Mouse (Mus musculus) spleen, postnatal 4 days (tissue): ENCODE measurements around the gene Mrpl37.
A peak's percentile ranks its signal among the peaks of the same experiment; 100 is the strongest.
"Not testable (repeated sequence)": the region's sequence is repeated elsewhere in the genome, so short reads cannot be mapped to it uniquely, and the experiment has no call there.

Experiments used
- DNase-seq, 2 experiments: peaks; one replicate each; pipeline ENCODE4 v3.0.0; 2022; ENCODE audit warnings: low spot score in 2 of 2

Mrpl37 gene

DNA sequence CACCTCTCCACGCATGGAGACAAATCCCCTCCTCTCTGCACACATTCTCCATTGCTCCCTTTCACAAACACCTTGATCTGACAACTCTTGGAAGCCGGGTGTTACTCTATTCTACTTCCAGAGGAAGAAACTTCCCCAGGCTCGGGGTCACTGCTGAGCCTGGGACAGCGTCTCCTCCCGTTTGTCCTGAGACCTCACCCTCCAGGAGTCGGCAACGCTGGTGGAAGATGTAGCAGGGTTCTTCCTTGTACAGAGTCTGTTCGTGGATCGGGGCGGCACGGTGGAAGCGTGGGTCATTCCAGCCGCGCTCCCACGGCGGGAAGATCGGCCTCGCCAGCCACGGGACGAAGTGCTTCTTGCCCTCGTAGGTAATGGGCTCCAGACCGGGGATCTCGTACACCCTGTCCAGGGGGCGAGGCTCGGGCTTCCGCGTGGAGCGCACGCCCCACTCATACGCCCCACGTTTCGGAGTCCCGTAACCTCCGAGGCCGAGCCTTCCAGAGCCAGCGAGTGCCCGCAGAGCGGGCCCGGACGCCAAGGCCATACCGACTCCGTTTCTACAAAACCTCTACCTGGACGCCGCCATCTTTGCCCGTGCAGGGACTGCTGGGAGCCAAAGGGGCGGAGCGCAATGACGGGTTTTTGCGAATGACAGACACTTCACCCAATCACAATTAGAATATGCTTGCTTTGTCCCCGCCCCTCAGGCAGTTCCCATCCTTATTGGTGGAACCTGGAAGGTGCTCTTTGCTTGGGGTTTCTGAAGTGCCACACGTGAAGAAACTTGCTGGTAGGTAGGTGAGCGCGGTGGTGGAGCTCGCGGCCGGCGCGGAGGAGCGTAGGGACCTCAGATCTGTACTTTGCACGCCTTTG, at the start of gene Mrpl37, which contains the start of gene Cyb5rl:
TSS of gene Mrpl37 (minus strand) at position 617 of the 873 bp plus-strand sequence.
TSS of gene Cyb5rl (plus strand) at position 737 of the 873 bp plus-strand sequence.
- DNase-seq = peak; percentile 96 to 97

DNA sequence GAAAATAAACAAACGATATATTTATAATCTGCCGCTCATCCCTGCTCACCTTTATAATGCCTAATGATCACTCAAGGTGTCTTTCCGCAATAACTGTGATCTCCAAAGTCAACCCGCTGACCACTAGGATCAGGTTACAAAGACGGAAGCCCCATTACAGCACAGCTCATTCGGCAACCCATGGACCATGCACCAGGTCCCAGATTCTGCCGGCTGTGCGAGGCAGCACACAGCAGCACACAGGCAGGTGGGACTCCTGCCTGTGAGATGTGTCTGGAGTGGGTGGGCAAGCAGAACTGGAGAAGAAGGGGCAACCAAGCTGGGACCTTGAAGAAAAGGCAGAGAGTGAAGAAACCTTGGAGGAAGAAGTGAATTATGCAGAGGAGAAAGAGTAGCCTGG, 47.6 kb upstream of the Mrpl37 start:
- no peak for DNase-seq

DNA sequence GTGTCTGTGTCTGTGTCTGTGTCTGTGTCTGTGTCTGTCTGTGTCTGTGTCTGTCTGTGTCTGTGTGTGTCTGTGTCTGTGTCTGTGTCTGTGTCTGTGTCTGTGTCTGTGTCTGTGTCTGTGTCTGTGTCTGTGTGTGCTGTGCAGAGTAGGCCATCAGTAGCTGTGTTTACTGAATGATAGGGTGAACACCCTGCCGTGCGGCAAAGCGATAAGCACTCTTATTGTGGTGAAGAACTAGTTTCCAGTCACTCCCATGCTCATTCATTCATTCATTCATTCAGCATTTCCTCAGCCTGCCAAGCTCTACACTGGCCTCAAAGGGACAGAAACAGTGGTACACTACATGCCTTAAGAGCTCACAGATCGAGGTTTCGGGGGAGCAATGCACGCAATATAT, 42.5 kb upstream of the Mrpl37 start:
- not testable (repeated sequence) for DNase-seq

DNA sequence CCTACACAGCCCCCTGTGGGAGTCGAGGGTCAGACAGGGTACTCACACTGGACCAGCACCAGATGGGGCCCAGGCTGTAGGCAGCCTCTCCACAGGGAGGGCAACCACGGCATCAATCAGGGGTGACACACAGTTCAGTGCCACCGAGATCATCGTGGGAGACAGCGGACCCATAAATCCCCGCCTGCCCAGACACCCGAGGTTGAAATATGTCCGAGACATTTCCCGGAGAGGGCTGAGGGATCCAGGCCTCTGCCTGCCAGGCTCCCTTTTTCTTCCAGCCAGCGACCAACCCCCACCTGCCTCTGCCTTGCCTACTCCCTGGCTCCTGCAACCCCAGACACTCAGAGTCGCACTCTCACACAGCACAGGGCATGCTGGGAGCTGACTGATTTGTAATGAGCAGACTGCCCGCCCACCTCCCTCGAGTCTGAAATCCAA, 41.6 kb upstream of the Mrpl37 start:
- no peak for DNase-seq

DNA sequence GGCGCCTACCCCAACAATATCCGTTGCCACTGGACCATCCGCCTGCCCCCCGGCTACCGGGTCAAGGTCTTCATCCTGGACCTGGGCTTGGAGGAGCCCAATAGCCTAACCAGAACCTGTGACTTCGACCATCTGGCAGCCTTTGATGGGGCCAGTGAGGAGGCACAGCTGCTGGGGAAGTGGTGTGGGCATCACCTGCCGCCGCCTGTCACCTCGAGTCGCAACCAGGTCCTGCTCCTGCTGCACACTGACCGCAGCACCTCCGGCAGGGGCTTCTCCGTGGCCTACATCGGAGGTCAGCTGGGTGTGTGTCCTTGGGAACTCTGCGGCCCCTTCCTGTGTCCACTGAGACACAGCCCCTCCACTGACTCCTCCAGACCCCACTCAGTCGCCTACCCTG, 40.1 kb upstream of the Mrpl37 start:
- no peak for DNase-seq

DNA sequence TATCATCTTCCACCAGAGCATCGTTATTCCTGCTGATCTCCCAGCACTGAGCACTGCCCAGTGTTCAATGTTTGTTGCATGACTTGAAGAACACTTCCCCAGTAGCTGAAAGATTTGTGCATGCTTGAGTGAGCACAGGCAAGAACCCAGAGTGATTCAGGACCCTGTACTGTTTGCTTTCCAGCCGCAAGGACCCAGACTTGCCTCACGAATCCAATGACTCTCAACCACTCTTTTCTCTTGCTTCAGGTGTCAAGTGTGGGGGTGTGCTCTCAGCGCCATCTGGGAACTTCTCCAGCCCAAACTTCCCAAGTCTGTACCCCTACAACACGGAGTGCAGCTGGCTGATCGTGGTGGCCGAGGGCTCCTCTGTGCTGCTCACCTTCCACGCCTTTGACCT, 35.6 kb upstream of the Mrpl37 start:
- no peak for DNase-seq

DNA sequence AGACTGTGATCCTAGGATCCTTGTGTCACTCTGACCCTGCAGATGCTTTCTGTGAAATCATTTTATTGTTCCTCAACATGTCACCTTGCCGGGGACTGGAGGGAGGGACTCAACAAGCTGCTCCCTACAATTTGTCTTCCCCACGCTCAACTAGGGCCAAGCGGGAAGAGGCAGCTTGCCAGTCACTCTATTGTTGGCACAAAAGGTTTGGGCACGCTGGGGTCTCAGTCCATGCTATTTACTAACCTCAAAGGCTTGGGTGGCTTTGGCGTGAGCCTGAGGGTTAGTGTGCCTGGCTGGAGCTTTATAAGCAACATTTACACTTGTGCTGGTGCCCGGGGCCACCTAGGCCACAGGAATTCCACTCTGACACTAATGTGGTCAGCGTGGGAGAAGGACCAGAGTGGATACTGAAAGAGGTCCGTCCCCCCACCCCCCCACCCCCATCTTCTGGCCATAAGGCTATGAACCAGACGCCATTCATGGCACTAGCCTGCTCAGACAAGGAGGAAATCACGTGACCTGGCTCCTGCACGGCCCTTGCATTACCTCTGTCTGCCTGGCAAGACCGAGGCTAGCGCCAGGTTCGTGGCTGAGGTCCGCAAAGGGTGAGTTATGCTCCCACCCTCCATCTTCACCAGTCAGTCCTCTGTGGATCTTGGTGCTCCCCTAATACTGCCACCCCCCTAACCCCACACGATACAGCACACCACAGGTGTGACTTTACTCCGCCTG, 32.3 kb upstream of the Mrpl37 start:
- DNase-seq = no peak

DNA sequence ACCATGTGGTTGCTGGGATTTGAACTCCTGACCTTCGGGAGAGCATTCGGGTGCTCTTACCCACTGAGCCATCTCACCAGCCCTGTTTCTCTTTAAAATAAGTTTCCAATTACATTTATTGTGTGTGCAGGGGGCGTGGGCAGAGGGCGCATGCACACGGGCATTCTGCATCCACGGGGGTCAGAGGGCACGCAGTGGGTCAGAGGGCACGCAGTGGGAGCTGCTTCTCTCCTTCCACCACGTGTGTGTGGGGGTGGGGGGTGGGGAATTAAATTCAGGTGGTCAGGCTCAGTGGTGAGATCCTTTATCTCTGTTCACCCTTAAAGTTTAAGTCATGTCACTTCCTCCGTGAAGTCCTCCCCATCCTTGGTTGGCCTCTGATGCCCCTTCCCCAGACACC, 31.7 kb upstream of the Mrpl37 start:
- DNase-seq = no peak

DNA sequence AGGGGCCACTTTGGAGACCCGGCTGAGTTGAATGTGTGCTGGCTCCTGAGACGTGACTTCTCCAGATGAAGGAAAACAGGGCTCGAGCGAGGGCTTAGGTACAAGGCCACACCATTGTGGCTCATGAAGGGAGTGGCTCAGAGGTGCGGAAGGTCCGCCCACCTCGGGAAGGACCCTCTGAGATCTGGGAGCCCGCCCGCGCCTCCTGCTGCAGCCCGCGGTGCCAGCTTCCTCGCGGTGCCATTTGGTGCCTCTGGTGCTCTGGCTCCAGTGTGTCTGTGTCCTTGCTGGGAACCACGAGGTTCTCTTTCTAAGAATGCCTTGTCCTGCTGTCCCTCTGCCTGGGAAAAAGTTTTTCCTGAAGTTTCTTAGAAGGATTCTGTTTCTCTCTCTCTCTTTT, 31.2 kb upstream of the Mrpl37 start:
- DNase-seq = no peak

DNA sequence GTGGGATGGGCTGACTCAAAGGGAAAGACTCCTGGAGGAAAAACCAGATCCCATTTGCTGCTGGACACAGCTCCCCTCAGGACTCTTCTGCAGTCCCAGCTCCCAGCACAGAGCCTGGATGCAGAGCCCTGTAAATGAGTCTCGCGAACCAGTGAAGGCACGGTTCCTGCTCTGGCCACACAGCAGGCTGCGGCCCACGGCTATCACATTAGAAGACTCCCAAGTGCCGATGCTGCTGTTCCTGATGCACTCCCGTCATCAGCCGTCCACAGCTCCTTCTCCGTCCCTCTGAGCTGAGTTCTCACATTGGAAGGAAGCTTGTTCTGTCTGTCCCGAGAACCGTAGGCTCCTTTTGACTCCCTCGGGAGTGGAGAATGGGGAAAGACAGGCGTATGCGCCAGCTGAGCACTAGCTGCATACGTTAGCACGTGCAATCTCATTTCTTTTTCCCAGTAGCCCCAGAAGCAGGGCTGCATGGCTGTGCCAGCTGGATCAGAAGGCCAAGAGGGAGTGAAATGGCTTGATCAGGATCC, 30.2 kb upstream of the Mrpl37 start, which contains the start of gene Cdcp2:
TSS of gene Cdcp2 (plus strand) at position 51 of the 533 bp plus-strand sequence.
- no peak for DNase-seq

DNA sequence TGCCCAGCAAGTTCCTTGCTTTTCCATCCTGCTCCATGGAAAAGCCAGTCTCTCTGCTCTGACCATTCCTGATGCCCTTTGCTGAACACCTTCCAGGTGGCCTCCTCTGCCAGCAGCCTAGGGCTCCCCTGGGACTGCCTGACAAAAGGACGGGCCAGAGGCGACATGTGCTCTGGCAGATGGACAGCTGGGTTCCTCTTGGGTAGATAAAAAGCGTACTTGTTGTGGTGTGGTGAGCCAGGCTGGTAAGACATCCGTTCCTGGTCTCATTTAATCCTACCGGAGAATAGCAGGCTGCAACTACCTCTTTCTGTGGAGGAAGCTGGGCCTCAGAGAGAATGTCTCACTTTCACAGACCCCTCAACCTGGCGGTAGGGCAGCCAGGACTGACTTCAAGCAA, 29.4 kb upstream of the Mrpl37 start:
- no peak for DNase-seq

DNA sequence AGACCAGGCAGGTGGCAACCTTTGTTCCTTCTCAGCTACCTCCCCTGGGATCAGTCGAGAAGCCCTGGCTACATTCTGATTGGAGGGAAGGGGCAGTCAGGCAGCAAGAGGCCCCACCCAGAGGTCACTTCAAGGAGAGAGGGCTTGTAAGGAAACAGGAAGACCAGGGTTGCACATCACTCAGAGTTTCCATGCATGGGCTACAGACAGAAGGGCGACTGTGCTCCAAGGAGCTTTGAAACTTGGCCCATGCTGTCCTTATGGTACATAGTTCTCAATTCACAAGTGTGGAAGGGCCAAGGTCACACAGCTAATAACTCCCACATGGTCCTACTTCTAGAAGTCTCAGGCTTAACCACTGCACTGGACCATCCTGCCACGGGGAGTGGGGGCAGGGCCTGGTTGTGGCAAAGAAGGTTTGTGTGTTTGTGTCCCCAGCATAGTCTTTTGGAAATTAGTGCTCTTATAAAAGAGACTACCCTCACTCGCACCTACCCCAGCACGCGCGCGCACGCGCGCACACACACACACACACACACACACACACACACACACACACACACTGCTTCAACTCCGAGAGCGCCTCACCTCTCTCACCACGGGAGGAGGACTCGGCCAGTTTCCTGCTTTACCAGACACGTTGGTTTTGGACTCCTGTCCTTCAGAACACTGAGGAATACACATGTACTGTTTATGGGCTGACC, 28.0 kb upstream of the Mrpl37 start:
- DNase-seq = no peak

DNA sequence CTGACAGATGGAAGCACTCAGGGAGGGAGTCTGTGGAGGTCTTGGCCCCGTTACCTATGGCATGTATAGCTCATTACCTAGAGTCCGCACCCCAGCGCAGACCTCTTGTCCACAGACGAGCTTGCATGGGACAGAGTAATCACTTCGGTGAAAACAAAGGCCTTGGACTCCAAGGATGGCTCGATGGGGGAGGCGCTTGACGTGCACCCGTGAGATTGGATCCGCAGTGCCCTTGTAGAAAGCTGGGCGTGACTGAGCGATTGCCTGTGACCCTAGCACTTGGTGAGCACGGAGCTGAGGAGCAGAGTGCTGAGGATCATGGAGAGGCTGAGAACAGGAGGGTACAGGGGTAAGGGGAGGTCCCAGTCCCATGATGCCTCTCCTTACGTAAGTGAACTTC, 25.0 kb upstream of the Mrpl37 start:
- DNase-seq = no peak

DNA sequence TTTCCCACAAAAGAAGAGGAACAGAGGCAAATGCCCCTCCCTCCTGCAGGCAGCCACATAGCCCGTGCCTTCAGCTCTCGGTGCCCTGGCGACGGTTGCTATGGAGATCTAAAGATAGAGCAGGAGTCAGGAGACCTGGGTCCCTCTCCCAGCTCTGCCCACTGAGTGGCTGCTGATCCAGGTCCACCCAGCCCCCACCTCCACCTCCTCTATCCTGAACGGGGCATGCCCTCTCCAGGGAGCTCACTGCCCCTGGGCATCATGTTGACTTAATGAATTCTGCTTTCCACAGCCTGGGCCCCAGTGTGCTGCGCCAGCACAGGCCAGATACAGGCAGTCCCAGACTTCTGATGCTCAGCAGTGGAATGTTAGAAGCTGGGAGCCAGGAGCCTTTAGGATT, 18.2 kb upstream of the Mrpl37 start:
- DNase-seq = no peak

DNA sequence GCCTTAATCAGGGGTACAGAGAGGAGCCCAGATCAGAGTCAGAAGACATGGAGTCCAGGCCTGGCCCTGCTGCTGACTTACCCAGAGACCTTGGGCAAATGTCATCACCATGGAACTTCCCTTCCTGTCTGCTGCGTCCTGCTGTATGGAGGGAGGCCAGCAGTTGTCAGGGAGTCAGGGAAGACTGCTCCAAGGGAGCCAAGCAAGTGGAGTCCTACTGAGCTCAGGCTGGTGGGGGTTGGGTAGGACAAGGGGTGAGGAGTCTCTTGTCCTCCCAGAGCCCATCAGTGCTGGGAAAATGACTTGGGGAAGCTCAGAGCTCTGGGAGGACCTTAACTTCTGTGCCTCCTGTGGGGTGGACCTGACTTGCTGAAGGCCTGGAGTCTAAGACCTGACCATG, 17.7 kb upstream of the Mrpl37 start:
- no peak for DNase-seq

DNA sequence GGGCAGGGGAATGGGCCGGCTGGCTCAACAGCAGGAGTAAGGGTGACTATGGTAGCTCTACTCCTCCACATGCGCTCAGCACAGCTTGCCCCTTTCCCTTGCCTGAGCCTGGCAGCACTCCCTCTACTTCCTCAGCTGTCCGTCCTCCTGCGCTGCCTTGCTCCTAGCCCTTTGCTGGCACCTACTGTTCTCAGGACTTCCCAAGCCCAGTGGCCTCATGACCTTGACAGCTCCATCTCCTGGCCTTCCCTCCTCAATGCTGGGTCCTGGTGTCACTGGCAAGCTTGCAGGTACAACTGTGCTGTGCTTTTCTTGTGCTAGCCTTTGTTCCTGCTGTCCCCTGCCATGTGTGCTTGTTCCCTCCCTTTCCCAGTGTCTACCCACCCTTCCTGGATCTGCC, 16.5 kb upstream of the Mrpl37 start:
- no peak for DNase-seq

DNA sequence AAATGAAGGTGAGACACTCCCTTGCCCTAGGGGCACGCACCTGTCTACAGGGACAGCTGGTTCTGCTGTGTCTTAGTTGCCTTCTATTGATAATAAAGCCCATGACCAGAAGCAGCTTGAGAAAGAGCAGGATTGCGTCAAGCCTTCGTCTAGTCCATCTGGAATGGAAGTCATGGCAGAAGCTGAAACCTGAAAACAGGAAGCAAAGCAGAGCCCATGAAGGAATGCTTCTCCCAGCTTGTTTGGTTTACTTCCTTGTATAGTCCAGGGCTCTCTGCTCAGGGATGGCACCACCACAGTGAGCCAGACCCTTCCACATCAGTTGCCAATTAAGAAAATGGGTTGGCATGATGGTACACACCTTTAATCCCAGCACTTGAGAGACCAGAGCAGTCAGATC, 15.5 kb upstream of the Mrpl37 start:
- no peak for DNase-seq

DNA sequence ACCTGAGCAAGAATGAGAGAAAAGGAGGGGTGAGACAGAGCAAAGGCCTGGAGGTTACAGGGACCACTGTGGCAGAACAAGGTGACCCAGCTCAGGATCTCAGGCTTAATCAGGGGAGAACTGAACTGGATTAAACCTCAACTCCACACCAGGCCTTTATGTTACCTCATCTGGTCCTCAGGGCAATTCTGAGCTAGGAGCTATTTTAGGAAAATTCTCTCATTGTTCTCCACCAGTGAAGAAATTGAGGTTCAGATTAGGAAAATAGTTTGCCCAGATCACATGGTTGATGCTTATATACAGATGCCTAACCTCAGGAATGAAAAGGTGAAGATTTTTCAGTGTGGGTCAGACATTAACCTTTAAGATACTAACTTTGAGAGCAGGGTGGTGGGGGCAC, 13.0 kb upstream of the Mrpl37 start:
- DNase-seq = no peak

DNA sequence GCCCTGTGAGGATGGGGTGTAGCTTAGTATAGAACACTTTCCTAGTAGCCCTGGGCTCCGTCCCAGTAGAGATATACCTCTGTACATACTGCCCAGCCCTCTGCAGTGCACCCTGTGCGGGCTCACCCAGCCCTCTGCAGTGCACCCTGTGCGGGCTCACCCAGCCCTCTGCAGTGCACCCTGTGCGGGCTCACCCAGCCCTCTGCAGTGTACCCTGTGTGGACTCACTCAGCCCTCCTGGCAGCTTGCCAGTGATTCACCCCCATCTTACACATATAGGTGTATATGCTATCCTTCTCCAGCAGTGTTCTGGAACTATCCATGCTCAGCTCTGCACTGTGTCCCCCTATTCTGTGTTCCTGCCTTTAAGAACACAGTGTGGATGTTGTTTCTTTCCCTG, 12.2 kb upstream of the Mrpl37 start:
- DNase-seq = no peak

DNA sequence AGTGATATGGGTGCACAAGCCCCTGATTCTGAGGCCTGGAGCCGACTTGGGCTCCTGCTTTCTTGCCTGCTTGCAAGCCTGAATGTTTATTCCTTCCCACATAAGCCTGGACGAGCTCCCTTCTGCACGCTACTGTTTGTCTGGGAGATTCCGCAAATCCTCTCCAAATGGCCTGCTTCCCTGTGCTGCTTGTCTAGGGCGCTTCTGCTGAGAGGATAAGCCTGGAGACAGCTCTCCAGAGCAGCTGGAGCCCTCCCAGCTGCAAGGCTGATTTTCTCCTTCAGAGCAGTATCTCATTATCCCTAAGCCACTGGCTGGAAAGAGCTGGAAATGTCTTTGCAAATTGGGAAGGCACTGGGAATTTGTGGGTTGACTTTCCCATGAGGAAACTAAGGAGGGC, 8.8 kb upstream of the Mrpl37 start:
- no peak for DNase-seq

DNA sequence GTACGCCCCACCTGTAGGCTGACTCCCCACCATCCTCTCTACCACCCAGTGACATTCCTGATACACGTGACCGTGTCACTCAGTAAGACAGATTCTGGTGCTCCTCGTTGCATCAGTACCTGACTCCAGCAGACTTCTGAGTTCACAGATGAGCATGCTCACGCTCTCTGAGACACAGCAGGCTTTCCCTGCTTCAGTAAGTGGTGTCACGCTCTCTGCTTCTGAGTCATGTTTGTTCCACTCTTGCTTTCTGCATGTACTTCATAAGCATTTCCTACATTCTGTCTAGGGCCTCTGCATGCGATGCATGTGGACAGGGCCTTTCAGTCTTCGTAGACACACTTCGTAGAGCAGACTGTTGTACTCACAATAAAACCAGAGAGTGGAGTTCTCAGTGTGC, 5.7 kb upstream of the Mrpl37 start:
- DNase-seq = no peak
